Mouse (Mus musculus) forebrain, embryonic 14.5 days (tissue): ENCODE results near the gene Tyw1. TPM values are rescaled to one million over a fixed set of nuclear protein-coding genes. Genes with fewer than 3 reads are reported as not detected.
A peak's percentile ranks its signal among the peaks of the same experiment; 100 is the strongest.

Source experiments
- ATAC-seq: fragments of 200-750 bp; cut with Nextera tagmentation; 2 replicates; pipeline ENCODE4 v1.8.0; 2017; ENCODE audit warnings: mild to moderate bottlenecking, moderate library complexity
- DNase-seq: peaks from one replicate; pipeline ENCODE4 v3.0.0-alpha.2; 2015; ENCODE audit warnings: low spot score
- H3K27ac ChIP-seq: fragments of 300-500 bp; sonication (generic); 2 replicates; pipeline ENCODE4 v1.5.1; 2014; ENCODE audit warnings: low read depth, mild to moderate bottlenecking, control low read depth, low read length, moderate library complexity
- H3K27me3 ChIP-seq: fragments of 300-500 bp; sonication (generic); replicated peaks from 2 replicates; pipeline ENCODE4 v1.6.1; 2014; ENCODE audit warnings: low read length, control low read depth, mixed read lengths; ENCODE audit not compliant: control insufficient read depth, insufficient read depth
- H3K36me3 ChIP-seq: fragments of 300-500 bp; sonication (generic); 2 replicates; pipeline ENCODE4 v1.6.1; 2014; ENCODE audit warnings: low read length, control low read depth; ENCODE audit not compliant: control insufficient read depth, insufficient read depth
- H3K4me1 ChIP-seq: fragments of 300-500 bp; sonication (generic); 2 replicates; pipeline ENCODE4 v1.6.1; 2014; ENCODE audit warnings: antibody characterized with exemption, low read length, control low read depth; ENCODE audit not compliant: control insufficient read depth, insufficient read depth
- H3K4me2 ChIP-seq: fragments of 300-500 bp; sonication (generic); 2 replicates; pipeline ENCODE4 v1.6.1; 2014; ENCODE audit warnings: mild to moderate bottlenecking, control low read depth, low read length
- H3K4me3 ChIP-seq: fragments of 300-500 bp; sonication (generic); 2 replicates; pipeline ENCODE4 v1.5.1; 2014; ENCODE audit warnings: low read depth, low read length, control low read depth
- H3K9ac ChIP-seq: fragments of 300-500 bp; sonication (generic); 2 replicates; pipeline ENCODE4 v1.6.1; 2014; ENCODE audit warnings: mild to moderate bottlenecking, low read length, control low read depth, moderate library complexity
- H3K9me3 ChIP-seq: fragments of 300-500 bp; sonication (generic); replicated peaks from 2 replicates; pipeline ENCODE4 v1.6.1; 2016; ENCODE audit warnings: low read length, control low read depth, mixed read lengths; ENCODE audit not compliant: control insufficient read depth
- whole genome bisulfite sequencing: fragments of 180-500 bp; shearing (Covaris S2); extraction: QIAGEN DNeasy Blood & Tissue Kit; methylation state at CpG from one replicate; pipeline ENCODE4 v1.1.7; 2014; 5-methylcytosine and 5-hydroxymethylcytosine counted together
- polyA plus RNA-seq: library from polyadenylated mRNA; unstranded; fragments of >200 nt; fragmentation: Nextera tagmentation; extraction: Ambion mirVana; gene quantifications from 2 replicates; pipeline ENCODE4 v1.2.1, GENCODE M21; 2014

The Tyw1 gene
- polyA plus RNA-seq, 1 experiment from 2014 or later = 29.4 TPM

DNA sequence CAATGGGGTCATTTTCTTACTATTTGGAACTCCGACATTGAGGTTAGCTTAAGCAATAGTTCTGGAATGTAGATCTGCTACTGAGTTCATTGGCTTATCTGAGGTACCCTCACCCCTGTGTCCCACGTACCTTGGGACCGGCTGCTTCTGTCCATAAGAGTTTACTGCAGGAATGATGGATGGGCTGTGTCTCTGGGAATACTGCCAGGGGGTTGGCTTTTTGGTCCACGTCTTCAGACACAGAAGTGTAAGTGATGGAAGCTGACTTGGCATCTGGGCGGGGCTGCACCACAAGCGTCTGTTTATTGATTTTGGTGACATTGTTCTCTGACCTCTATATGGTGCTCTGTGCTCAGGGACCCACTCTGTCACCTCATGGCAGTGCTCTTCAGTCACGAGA, 55.4 kb downstream of the Tyw1 start:
- Histone ChIP-seq H3K36me3 (peaks cover 4% of the 10 kb centered on the region; the same call in 1 of the 2 replicates), H3K9ac (no peak overlapping the region), H3K27ac (no peak overlapping the region), H3K4me3 (no peak overlapping the region), H3K4me1 (no peaks in the 10 kb centered on the region), H3K9me3 (no peaks in the 10 kb centered on the region), H3K27me3 (no peaks in the 10 kb centered on the region), H3K4me2 (no peak overlapping the region)
- DNase-seq (no peak), ATAC-seq (no peak)
- 93% methylated on average over 7 of the region's 7 CpGs for WGBS

DNA sequence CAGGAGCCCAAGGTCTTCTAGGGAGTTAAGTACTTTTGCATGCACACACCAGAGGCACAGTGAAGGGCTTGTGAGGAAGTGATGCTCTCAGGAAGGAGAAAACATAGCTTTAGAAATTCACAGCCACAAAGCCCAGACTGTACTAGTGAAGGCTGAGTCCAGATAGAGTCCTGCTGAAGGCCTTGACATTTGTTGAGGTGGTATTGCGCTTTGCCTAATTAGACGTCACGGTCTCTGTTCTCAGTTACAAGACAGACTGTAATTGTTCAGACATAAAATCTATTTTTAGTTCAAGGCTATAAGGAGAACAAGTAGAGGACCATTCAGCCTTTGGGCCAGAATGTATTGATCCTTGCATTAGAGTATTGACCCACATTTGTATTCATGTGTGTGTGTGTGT, 58.1 kb downstream of the Tyw1 start:
- Histone ChIP-seq H3K27me3 (no peaks in the 10 kb centered on the region), H3K36me3 (peaks cover 9% of the 10 kb centered on the region), H3K4me3 (no peak overlapping the region), H3K9me3 (no peaks in the 10 kb centered on the region), H3K27ac (no peak overlapping the region), H3K4me1 (no peaks in the 10 kb centered on the region), H3K4me2 (no peak overlapping the region), H3K9ac (no peak overlapping the region)
- no peak for DNase-seq
- ATAC-seq = no peak
- 84% methylated on average over 3 of the region's 3 CpGs for WGBS

DNA sequence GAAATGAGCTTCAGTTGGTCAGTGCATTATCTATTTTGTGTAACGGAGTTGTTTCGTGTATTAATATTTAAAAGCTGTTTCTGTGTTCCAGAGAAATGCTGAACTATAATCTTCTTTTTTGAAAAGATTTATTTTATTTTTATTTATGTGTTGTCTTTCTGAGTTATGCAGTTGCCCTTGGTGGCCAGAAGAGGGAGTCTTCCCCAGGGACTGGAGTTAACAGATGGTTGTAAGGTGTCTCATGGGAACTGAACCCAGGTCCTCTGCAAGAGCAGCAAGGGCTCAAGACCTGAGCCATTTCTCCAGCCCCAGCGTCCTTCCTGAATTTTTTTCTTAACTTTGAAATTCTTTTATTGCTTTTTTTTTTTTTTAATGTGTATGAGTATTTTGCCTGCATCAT, 59.5 kb downstream of the Tyw1 start:
- H3K27me3 ChIP-seq = no peaks in the 10 kb centered on the region
- peaks cover 9% of the 10 kb centered on the region for H3K36me3 ChIP-seq
- no peaks in the 10 kb centered on the region for H3K4me1 ChIP-seq
- no peaks in the 10 kb centered on the region for H3K9me3 ChIP-seq
- 91% methylated on average over 3 of the region's 3 CpGs for WGBS
- no peak overlapping the region for H3K4me2 ChIP-seq
- H3K4me3 ChIP-seq = no peak overlapping the region
- ATAC-seq = no peak
- H3K9ac ChIP-seq = no peak overlapping the region
- no peak overlapping the region for H3K27ac ChIP-seq
- DNase-seq = no peak

DNA sequence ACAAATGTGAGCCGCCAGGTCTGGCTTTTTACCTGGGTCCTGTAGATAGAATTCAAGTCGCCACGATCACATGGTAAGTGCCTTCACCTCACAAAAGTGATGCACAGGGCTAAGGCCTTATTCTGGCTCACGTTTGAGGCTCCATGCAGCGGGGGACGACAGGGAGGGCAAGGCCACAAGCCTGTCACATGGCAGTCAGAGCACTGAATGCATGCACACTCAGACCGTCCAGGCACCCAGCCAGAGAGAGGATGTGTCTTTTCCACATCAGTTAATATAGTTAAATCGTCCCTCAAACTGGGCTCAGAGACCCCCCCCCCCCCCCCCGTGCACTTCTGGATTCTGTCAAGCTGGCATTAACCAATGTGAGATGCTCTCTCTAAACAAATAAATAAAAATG, 60.9 kb downstream of the Tyw1 start:
- Histone ChIP-seq H3K4me2 (no peak overlapping the region), H3K4me3 (no peak overlapping the region), H3K36me3 (peaks cover 9% of the 10 kb centered on the region), H3K27me3 (no peaks in the 10 kb centered on the region), H3K9ac (no peak overlapping the region), H3K9me3 (no peaks in the 10 kb centered on the region), H3K27ac (no peak overlapping the region), H3K4me1 (no peaks in the 10 kb centered on the region)
- ATAC-seq (no peak), DNase-seq (no peak)
- 80% methylated on average over 9 of the region's 9 CpGs for WGBS

DNA sequence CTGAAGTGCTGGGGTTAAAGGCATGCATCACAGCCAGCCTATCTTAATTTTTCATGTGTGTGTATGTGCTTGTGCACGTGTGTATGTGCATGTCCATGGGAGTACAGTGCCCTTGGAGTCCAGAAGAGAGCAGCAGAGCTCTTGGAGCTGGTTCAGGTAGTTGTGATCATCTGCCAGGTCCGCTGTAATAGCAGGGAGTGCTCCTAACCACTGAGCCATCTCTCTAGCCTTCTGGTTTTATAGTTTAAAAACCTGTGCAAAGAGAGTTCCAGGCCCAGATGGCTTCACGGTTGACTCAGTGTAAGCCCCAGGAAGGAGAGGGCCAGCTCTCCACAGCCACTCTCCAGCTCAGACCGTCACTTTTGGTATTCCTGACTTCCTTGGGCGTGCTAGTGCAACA, 64.4 kb downstream of the Tyw1 start:
- ATAC-seq = no peak

DNA sequence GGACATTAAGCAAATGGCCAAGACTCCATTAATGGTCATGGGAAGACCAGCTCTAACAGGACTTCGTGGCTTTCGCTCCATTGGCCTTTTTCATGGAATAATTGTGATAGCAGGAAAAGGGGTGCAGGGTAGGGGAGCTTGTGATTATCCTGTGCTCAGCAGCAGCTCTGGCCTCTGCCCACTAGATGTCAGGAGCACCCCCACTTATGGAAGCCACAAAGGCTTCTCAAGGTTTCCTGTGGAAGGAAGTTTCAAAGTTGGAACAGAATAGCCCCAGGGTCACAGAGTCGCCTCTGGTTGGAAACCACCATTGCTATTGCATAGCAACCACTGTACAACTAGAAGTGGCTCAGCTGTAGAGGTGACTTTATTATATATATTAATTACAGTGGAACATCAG, 65.1 kb downstream of the Tyw1 start:
- DNase-seq (peak; percentile 31), ATAC-seq (no peak)
- H3K9ac ChIP-seq = no peak overlapping the region
- peaks cover 2% of the 10 kb centered on the region; the same call in 1 of the 2 replicates for H3K9me3 ChIP-seq
- no peaks in the 10 kb centered on the region for H3K4me1 ChIP-seq
- no peaks in the 10 kb centered on the region for H3K27me3 ChIP-seq
- peaks cover 8% of the 10 kb centered on the region for H3K36me3 ChIP-seq
- 72% methylated on average over 3 of the region's 3 CpGs for WGBS
- H3K4me3 ChIP-seq = no peak overlapping the region
- no peak overlapping the region for H3K27ac ChIP-seq
- no peak overlapping the region for H3K4me2 ChIP-seq

More for the DNA sequence above, 64.4 kb downstream of the Tyw1 start:
- Histone ChIP-seq H3K27ac (no peak overlapping the region), H3K4me2 (no peak overlapping the region), H3K9ac (no peak overlapping the region), H3K27me3 (no peaks in the 10 kb centered on the region), H3K4me3 (no peak overlapping the region), H3K4me1 (no peaks in the 10 kb centered on the region), H3K9me3 (peaks cover 2% of the 10 kb centered on the region; the same call in 1 of the 2 replicates), H3K36me3 (peaks cover 5% of the 10 kb centered on the region; the same call in 1 of the 2 replicates)
- 95% methylated on average over 5 of the region's 5 CpGs for whole genome bisulfite sequencing
- DNase-seq = no peak

DNA sequence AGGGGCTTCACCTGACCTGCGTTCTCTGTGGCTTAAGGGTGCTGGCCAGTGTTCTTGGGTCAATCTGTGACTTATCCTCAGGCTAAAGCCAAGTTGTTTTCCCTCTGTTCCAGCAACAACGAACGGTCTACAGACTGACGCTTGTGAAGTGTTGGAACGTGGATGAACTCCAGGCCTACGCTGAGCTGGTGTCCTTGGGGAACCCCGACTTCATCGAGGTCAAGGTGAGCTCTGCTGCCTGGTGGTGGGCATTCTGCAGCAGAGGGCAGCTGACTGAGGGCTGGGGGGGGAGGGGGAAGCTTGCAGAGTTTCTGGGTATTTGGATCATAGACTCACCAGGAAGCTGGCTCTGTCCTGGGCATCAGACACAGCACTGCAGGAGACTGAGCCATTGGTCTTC, 70.1 kb downstream of the Tyw1 start:
- Histone ChIP-seq H3K9me3 (peaks cover 2% of the 10 kb centered on the region; the same call in 1 of the 2 replicates), H3K9ac (no peak overlapping the region), H3K4me3 (no peak overlapping the region), H3K36me3 (peaks cover 9% of the 10 kb centered on the region), H3K27ac (no peak overlapping the region), H3K4me1 (no peaks in the 10 kb centered on the region), H3K4me2 (no peak overlapping the region), H3K27me3 (no peaks in the 10 kb centered on the region)
- DNase-seq = no peak
- WGBS = 96% methylated on average over 8 of the region's 8 CpGs
- no peak for ATAC-seq

DNA sequence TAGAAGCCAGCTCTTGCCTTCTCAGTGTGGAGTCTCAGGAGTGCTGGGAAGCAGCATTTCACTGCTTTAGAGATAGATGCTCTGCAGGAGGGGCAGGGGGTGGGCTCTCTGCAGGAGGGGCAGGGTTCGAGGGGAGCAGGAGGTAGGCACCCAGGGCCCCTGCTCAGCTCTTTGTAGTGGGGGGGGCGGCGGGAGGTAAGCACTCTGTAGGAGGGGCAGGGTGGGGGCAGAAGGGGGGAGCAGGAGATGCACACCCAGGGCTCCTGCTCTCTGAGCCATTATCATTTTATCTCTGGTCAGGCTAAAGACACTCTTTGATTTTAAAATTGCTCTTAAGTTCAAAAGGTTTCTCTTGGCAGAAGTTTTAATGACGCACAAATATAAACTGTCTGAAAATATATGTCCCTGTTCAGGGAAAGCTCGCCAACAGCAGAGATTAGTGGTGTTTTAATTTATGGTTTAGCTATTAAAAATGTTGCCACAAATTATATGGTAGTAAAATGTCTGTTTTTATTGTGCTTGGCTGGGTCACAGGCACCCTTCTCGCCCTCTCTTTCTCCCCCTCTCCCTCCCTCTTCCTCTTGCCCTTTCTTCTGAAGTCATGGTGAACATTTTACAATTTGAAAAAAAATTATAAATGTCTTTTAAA, 72.3 kb downstream of the Tyw1 start:
- Histone ChIP-seq H3K9ac (no peak overlapping the region), H3K27ac (no peak overlapping the region), H3K4me2 (no peak overlapping the region), H3K27me3 (no peaks in the 10 kb centered on the region), H3K4me3 (no peak overlapping the region), H3K4me1 (0 out of 2 replicates have a peak, but pooled peaks cover 6% of the 10 kb centered on the region), H3K36me3 (peaks cover 9% of the 10 kb centered on the region), H3K9me3 (peaks cover 2% of the 10 kb centered on the region; the same call in 1 of the 2 replicates)
- WGBS = 90% methylated on average over 6 of the region's 6 CpGs
- DNase-seq = no peak
- ATAC-seq = no peak

DNA sequence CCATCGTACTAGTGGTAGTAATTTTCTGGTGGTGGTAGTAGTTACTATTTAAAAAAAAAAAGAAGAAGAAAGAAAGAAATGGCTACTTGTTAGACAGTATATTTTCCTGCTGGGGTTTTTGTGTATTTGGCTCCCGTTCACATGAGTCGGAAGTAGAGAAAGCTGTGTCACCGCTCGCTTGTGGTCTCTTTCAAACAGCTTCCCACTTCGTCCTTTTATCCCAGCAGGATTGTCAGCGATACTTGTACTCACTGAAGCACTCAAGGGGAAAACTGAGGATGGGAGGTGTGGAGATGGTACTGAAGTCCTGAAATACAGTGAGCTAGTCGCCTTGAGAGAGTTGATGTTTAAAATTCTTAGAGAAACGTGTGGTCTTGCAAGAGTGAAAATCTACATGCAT, 72.9 kb downstream of the Tyw1 start:
- 81% methylated on average over 9 of the region's 9 CpGs for WGBS
- Histone ChIP-seq H3K4me2 (no peak overlapping the region), H3K4me3 (no peak overlapping the region), H3K27ac (no peak overlapping the region), H3K36me3 (peaks cover 9% of the 10 kb centered on the region), H3K27me3 (no peaks in the 10 kb centered on the region), H3K4me1 (peaks cover 6% of the 10 kb centered on the region; the same call in 1 of the 2 replicates), H3K9ac (no peak overlapping the region), H3K9me3 (peaks cover 2% of the 10 kb centered on the region; the same call in 1 of the 2 replicates)
- DNase-seq (no peak), ATAC-seq (no peak)
